Mouse (Mus musculus) lung, adult 2 months (tissue): ENCODE data around the gene Dnttip1. TPM values are rescaled to one million over a fixed set of nuclear protein-coding genes. Genes with fewer than 3 reads are reported as not detected.

Source experiments
- DNase-seq: peaks from one replicate; pipeline ENCODE4 v3.0.0; 2022
- H3K4me1 ChIP-seq: fragments of 200-500 bp; 2 replicates; pipeline ENCODE4 v1.6.1; 2011; ENCODE audit warnings: low read length; ENCODE audit not compliant: control insufficient read depth, insufficient read depth
- H3K4me3 ChIP-seq: fragments of 200-500 bp; replicated peaks from 2 replicates; pipeline ENCODE3; 2011; ENCODE audit warnings: low read depth, mild to moderate bottlenecking, control low read depth, low read length; ENCODE audit errors: extremely low read depth
- CTCF ChIP-seq: fragments of 200-500 bp; IDR thresholded peaks from 2 replicates; pipeline ENCODE4 v1.5.1; 2011; ENCODE audit warnings: mild to moderate bottlenecking, low read length, control low read depth; ENCODE audit not compliant: insufficient read depth
- POLR2A ChIP-seq: fragments of 200-500 bp; IDR thresholded peaks from 2 replicates; pipeline ENCODE4 v1.6.1; 2011; ENCODE audit warnings: low read depth, mild to moderate bottlenecking, control low read depth, low read length, borderline replicate concordance; ENCODE audit errors: extremely low read depth
- WGBS: fragments of 180-500 bp; shearing (Covaris S2); methylation state at CpG from one replicate; pipeline ENCODE4 v1.1.7; 2018; 5-methylcytosine and 5-hydroxymethylcytosine counted together
- polyA plus RNA-seq: library from polyadenylated mRNA; depleted of rRNA; stranded (reverse); fragments of >200 nt; gene quantifications from 2 replicates; pipeline ENCODE4 v1.2.3, GENCODE M21; 2012

Dnttip1 gene
- polyA plus RNA-seq, 1 experiment: 25.5 TPM

DNA sequence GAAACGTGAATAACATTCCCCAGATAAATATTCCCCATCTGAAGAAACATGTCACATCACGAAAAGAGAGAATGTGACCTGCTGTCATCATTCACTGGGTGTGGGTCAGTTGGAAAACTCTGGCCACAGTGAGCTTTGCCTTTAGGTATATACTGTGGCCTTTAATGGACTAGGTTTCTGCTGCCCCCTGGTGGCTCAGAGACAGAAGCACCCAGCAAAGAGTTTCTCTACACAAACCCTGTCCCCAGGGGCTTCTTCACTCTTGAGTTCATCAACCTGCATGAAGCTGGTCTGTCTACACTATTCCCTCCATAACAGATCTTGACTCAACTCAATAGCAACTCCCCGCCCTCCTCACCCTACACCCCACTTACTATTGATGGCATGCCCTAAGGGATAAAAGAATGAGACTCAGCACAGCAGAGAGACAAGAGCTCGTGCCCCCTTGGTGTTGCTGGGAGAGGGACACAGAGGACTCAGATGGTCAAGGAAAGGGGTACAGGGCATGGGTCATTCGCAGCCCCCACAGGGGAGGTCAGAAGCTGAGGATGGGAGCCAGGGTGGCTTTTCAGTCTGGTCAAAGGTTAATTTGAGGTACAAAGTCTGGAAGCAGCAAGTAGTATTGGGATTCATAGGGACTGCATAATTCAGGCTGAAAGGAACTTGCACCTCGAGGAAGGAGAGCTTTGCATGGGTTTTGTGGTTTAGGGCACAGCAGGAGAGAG, 19.7 kb upstream of the Dnttip1 start:
- 16% methylated on average over 6 of the region's 6 CpGs for WGBS
- Histone ChIP-seq H3K4me1 (no peaks in the 10 kb centered on the region), H3K4me3 (no peak overlapping the region)
- DNase-seq: peak; percentile 69
- no peak for TF ChIP-seq POLR2A
- peak; percentile 71 for TF ChIP-seq CTCF

DNA sequence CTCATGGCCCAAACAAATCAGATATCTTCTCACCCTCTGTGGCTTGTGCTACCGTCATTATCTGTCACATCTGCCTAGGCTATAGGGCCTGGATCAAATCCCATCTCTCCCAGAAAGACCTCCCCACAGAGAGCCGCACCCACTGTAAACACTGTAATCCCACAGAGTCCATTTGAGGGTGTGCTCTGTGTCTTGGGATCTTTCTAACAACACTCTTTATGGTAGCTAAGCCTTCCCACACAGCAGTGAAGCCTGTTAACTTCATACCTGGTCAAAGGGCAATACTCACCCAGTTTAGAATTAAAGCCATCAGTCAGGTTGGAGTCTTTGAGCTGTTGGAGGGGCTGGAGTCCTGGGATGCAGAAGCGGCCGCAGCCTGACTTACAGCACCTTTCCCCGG, 14.1 kb upstream of the Dnttip1 start:
- no peaks in the 10 kb centered on the region for H3K4me1 ChIP-seq
- H3K4me3 ChIP-seq: no peak overlapping the region
- TF ChIP-seq POLR2A (no peak), CTCF (no peak)
- WGBS: 73% methylated on average over 5 of the region's 5 CpGs
- no peak for DNase-seq

DNA sequence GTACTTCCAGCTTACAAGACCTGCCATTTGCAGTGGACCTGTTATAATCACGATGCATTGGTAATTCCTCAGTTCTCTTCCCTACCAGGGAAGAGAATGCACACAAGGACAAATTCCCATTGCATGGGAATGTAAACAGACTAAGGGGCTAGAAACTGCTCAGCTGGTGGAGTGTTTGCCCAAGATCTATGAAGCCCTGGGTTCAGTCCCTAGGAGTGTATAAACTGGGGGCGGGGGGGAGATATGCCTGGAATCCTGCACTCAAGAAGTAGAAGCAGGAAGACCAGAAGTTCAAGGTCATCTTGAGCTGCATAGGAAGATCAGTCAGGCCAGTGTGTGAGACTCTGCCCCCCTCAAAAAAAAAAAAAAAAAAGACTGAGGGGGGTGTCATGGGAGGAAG, 12.5 kb upstream of the Dnttip1 start:
- H3K4me1 ChIP-seq: no peaks in the 10 kb centered on the region
- TF ChIP-seq CTCF (no peak), POLR2A (no peak)
- no peak for DNase-seq
- no peak overlapping the region for H3K4me3 ChIP-seq
- WGBS: 60% methylated on average over 2 of the region's 2 CpGs

DNA sequence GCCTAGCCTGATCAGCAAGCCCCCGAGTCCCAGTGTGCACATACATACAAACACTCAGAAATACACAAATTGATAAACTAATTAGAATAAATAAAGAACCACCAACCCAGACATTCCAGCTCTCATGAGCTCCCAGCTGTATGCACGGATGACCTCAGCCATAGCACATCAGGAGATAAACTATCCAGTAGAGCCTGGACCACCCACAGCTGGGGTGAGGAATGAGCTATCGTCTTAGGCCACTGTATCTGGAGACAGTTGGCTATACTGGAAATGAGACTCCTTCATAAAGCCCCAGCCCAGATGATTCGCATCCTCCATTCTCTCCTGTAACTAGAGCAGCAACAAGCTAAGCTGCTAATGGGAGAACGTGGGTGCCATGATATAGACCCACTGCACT, 10.9 kb upstream of the Dnttip1 start:
- WGBS: 65% methylated on average over 5 of the region's 5 CpGs
- Histone ChIP-seq H3K4me1 (no peaks in the 10 kb centered on the region), H3K4me3 (no peak overlapping the region)
- TF ChIP-seq POLR2A (no peak), CTCF (no peak)
- DNase-seq: no peak

DNA sequence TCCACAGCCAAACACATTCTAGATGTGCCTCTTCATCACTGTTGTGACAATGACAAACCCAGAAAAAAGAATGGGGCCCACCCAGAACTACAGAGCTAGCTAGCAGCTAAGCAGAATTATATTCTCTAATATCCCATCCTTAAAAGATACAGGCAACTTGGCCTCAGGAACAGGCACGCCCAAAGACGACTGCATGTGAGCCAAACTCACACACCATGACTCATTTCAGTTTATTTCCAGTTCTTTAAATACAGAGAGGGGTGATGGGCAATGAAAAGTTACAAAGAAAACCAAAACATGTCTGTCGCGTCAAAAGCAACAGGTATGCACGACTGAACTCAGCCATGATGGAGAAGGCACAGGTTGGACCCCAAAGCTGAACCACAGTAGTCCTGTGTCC, 10.3 kb upstream of the Dnttip1 start:
- 81% methylated on average over 5 of the region's 5 CpGs for WGBS
- DNase-seq: no peak
- no peak overlapping the region for H3K4me3 ChIP-seq
- H3K4me1 ChIP-seq: no peaks in the 10 kb centered on the region
- no peak for TF ChIP-seq POLR2A

DNA sequence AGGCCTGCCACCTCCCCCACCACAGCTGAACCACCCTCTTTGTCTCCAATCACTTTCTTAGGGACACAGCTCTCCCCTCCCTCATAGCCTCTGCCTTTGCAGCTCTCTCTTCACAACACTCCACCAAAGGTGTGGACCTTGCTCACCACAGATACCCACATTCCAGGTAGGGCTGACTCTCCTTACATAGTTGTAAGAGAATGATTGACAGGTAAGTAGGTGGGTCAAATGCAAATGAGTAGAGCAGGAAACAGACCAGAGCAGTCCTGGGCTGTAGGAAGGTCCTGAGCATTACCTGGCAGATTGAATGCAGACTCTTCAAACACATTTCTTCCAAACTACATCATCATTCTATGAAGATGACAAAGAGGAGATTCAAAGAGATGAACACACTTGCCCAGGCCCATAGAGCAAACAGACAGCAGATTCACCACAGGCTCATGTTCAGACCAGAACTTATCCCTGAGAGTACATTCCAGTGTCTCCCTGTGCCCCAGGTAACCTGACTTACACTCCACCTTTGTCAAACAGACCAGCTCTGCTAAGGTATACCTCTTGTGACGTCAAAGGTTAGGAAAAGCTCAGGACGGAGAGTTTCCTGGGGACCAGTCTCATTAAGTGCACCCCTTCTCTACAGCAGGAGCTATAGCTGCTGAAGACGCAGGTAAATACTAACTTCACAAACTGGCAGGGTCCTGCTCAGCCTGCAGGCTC, 8.2 kb upstream of the Dnttip1 start:
- WGBS: 56% methylated on average over 3 of the region's 3 CpGs
- TF ChIP-seq CTCF (no peak), POLR2A (no peak)
- Histone ChIP-seq H3K4me3 (no peak overlapping the region), H3K4me1 (no peaks in the 10 kb centered on the region)
- DNase-seq: no peak

DNA sequence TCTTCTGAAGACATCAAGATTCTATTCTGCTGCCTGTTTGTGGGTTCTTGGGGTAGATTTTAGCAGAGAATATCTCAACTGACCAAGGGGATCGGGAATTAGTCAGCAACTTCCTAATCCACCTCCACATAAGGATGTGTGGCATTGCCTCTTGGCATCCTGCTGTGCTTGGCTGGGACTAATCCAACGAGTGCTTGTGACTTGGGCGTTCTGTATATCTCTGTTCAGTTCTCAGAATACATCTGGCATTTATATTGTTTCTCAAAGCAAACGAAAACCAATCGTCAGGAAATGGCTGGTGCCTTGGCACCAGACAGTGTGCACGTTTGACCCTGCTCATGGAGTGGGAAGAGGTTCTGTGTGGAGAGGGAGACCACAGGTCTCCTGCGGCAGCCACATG, 5.9 kb upstream of the Dnttip1 start:
- 45% methylated on average over 7 of the region's 7 CpGs for WGBS
- no peak for DNase-seq
- Histone ChIP-seq H3K4me3 (no peak overlapping the region), H3K4me1 (no peaks in the 10 kb centered on the region)
- TF ChIP-seq CTCF: no peak
- no peak for TF ChIP-seq POLR2A

DNA sequence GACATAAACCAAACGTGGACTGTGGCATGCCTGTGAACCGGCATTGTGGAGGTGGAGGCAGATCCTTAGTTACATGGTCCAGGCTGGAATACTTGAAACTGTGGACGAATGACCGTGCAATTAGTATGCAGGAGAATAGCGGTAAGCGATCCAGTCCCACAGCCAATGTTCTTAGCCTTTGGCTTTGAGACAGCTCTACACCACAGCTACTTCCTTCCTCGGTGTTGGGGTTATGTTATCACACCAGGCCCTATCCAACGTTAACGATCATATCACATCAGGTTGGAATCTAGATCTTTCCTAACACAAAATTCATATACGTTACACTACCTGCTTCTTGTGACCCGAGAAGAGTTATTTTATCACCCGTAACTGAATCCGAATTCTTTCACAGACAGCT, 796 bp upstream of the Dnttip1 start:
- 58% methylated on average over 13 of the region's 13 CpGs for WGBS
- no peak for DNase-seq

DNA sequence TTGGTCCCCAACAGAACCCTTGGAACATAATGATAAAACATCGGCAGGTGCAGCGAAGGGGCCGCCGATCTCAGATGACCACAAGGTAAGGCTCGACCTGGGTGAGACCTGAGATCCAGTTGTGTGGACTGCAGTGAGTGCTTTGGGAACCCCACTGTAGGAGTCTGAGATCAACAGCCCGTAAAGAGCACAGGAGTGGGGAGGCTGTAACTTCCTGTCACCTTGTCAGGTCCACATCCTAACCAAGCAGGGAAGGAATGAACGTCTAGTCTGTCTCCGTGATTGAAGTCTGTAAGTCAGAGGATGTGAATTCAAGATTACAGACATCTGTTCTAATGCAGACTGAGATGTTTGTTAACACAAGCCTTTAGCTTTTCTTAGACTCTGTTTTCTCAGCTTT, 910 bp downstream of the Dnttip1 start:
- H3K4me1 ChIP-seq: peaks cover 5% of the 10 kb centered on the region
- no peak for DNase-seq
- WGBS: 28% methylated on average over 8 of the region's 8 CpGs
- peak overlapping the region; percentile 99 for H3K4me3 ChIP-seq
- TF ChIP-seq POLR2A: no peak
- TF ChIP-seq CTCF: no peak

More for the DNA sequence above, 796 bp upstream of the Dnttip1 start:
- Histone ChIP-seq H3K4me1 (peaks cover 5% of the 10 kb centered on the region), H3K4me3 (peak overlapping the region; percentile 99)
- TF ChIP-seq POLR2A: no peak
- TF ChIP-seq CTCF: no peak

DNA sequence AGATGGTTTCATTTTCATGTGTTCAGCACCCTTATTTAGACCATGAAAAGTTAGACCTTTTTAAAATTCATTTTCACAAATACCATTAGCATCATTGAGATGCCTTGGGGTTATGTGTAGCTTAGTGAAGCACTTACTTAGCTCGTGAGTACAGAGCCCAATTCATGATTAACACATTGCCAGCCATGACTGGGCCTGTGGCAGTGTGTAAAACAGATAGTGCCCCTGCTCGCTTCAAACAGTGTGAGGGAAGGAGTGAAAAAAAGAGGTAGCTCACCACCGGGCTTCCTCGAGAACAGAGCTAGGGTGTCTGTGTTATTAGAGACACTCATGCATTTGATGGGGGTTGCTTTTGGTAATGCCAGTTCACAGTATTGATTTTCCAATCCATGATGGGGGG, 2.4 kb downstream of the Dnttip1 start:
- DNase-seq: no peak
- 81% methylated on average over 4 of the region's 4 CpGs for WGBS
- TF ChIP-seq CTCF (no peak), POLR2A (no peak)
- Histone ChIP-seq H3K4me3 (no peak overlapping the region), H3K4me1 (peaks cover 5% of the 10 kb centered on the region)
